Mouse (Mus musculus): ENCODE results near the gene Olfr91.

The Olfr91 gene

GRCm38 (mm10) chr17:37061435-37061834, 36.6 kb downstream of the Olfr91 start:
- no peak for DNase-seq

GRCm38 (mm10) chr17:37056957-37057356, 41.1 kb downstream of the Olfr91 start:
- DNase-seq = no peak

GRCm38 (mm10) chr17:37051745-37052144, 46.3 kb downstream of the Olfr91 start:
- no peak for DNase-seq

GRCm38 (mm10) chr17:37050876-37051275, 47.2 kb downstream of the Olfr91 start:
- peak; percentile 6 for DNase-seq

- peak; percentile 42 for DNase-seq
Measured at GRCm38 (mm10) chr17:37050399-37050798, 47.7 kb downstream of the Olfr91 start.

- peak; percentile 71 for DNase-seq
Measured at GRCm38 (mm10) chr17:37049570-37050310, 48.3 kb downstream of the Olfr91 start.

GRCm38 (mm10) chr17:37048383-37048782, 49.7 kb downstream of the Olfr91 start:
- peak; percentile 14 for DNase-seq

GRCm38 (mm10) chr17:37047981-37048380, 50.1 kb downstream of the Olfr91 start:
- no peak for DNase-seq

GRCm38 (mm10) chr17:37047332-37047976, 50.6 kb downstream of the Olfr91 start:
- DNase-seq = peak; percentile 32

GRCm38 (mm10) chr17:37046312-37047112, 51.6 kb downstream of the Olfr91 start:
- DNase-seq = peak; percentile 79

- DNase-seq = peak; percentile 90
Measured at GRCm38 (mm10) chr17:37045611-37046311, 52.3 kb downstream of the Olfr91 start, which contains the start of gene Gabbr1. TSS of gene Gabbr1 (plus strand) at chr17:37045966.

- no peak for DNase-seq
Measured at GRCm38 (mm10) chr17:37044651-37045244, 53.3 kb downstream of the Olfr91 start.
